Mouse (Mus musculus): ENCODE results near the gene Fam43a. TPM values are rescaled to one million over a fixed set of nuclear protein-coding genes. Genes with fewer than 3 reads are reported as not detected.

The Fam43a gene
- polyA plus RNA-seq (2015; fragmentation: Nextera tagmentation; extraction: Ambion mirVana), result 13.8 and 13.9 TPM in 2 replicates

DNA sequence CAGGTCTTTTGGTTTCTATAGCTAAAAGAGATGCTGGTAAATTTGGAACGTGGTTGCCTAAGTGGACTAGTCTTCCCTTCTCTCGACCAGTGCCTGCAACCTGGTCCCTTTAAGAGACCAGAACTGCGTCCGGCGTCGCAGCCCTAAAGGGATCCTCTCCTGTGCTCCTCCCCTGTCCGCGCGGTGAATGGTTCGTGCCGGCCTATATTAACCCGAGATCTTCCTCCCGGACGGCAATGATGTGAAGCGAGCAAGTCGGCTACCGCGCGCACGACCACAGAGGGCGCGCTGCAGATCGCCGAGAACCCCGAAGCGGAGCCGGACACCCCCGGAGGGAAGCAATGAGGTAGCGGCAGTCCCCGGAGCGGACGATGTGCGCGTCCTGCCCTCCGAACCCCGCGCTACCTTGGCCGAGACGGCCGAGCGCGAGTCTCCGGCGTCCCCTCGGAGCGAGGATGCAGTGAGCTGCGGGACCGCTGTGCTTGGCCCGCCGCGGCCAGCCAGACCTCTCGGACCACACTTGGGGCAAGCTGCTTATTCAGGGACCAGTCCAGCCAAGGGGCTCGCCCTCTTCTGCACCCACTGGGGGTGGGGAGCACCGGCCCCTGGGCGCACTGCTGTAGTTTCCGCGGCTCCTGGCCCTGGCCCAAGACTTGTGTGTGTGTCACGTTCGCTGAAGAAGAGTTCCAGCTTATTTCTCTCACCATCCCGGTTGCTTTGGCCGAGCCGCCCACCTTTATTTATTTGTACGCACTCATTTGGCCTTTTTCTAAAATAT lies at the start of gene Fam43a:
TSS of gene Fam43a (plus strand) at position 233 of the 778 bp plus-strand sequence.
- Histone ChIP-seq H3K27me3 (peaks cover 52% of the 10 kb centered on the region), H3K9ac (peak within 1 kb of the TSS; percentile 75), H3K9me3 (no peaks in the 10 kb centered on the region), H3K4me1 (peaks cover 52% of the 10 kb centered on the region), H3K36me3 (no peaks in the 10 kb centered on the region), H3K4me3 (peak within 1 kb of the TSS; percentile 59), H3K27ac (peak within 1 kb of the TSS; percentile 6; the same call in 1 of the 2 replicates), H3K4me2 (replicated peaks) (peak within 1 kb of the TSS; percentile 97)
- under 1% methylated on average over 63 of the region's 63 CpGs for WGBS
- ATAC-seq (ENCODE audit: low FRiP score, low read depth), result peak; percentile 57

DNA sequence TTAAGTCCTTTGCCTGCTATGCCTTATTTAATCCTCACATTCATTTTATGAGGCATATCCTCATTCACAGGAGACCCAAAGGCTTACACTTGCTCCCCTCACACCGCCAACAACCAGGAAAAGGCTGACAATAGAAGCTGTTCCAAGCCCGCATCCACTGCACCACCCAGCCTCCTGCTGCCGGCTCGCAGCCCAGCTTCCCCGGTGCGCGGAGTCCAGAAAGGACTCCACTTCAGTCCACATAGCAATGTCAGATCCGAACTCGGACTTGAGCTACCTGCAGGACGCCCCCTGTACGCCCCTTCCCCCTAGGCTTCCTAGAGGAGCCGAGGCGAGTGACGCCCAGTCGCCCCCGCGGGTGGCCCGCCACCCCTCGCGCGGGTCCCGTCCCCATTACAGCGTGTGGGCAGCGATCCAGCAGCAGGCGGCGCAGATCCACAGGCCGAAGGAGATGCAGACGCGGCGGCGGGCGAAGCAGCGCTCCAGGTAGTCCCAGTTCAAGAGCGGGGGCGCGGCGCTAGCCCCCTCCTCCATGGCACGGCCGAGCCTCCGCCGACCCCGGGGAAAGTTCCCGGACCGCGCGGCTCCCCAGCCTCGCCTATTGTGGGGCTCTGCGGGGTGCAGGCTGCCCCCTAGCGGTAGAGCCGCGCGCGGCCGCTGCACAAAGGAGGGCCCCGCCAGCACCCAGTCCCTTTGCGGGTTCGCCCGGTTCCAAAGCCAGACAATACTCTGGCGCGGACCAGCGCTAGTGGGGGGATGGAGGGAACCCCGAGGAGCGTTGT lies 49.4 kb upstream of the Fam43a start:
- ATAC-seq (ENCODE audit: low FRiP score, low read depth), result peak; percentile 87
- Histone ChIP-seq H3K27me3 (no peaks in the 10 kb centered on the region), H3K27ac (0 out of 2 replicates have a peak overlapping the region, but pooled peaks have one; percentile 17), H3K9ac (peak overlapping the region; percentile 90), H3K4me1 (peaks cover 23% of the 10 kb centered on the region), H3K9me3 (peaks cover 16% of the 10 kb centered on the region), H3K36me3 (peaks cover 19% of the 10 kb centered on the region), H3K4me3 (peak overlapping the region; percentile 72), H3K4me2 (replicated peaks) (peak overlapping the region; percentile 74)
- under 1% methylated on average over 63 of the region's 63 CpGs for WGBS

DNA sequence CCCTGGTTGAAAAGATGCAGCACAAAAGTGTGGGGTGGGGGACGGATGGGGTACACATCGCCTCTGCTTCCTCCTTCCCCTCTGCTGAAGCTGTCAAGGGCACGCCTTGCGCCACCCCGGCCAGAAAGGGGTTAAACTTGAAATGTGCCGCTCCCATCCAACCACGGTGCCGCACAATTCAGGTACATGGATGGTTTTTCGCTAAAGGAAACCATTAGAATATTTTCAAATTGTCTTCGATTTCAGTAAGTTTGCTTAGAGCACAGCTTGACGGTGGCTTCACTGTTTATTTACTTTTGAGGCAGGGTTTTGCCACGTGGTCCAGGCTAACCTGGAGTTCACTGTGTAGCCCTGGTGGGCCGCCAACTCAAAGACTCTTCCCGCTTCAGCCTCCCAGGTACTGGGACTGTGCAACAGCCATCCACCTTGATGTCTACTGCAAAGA lies 48.8 kb upstream of the Fam43a start, which contains the start of gene Tmem44:
TSS of gene Tmem44 (minus strand) at position 95 of the 445 bp plus-strand sequence.
- WGBS, result 6% methylated on average over 14 of the region's 14 CpGs
- Histone ChIP-seq H3K4me2 (replicated peaks) (peak within 1 kb of the TSS; percentile 74), H3K27me3 (no peaks in the 10 kb centered on the region), H3K9ac (peak within 1 kb of the TSS; percentile 90), H3K36me3 (peaks cover 18% of the 10 kb centered on the region), H3K9me3 (peaks cover 21% of the 10 kb centered on the region), H3K4me1 (peaks cover 23% of the 10 kb centered on the region), H3K27ac (0 out of 2 replicates have a peak within 1 kb of the TSS, but pooled peaks have one; percentile 17), H3K4me3 (peak within 1 kb of the TSS; percentile 72)
- peak; percentile 62 for ATAC-seq (ENCODE audit: low FRiP score, low read depth)

DNA sequence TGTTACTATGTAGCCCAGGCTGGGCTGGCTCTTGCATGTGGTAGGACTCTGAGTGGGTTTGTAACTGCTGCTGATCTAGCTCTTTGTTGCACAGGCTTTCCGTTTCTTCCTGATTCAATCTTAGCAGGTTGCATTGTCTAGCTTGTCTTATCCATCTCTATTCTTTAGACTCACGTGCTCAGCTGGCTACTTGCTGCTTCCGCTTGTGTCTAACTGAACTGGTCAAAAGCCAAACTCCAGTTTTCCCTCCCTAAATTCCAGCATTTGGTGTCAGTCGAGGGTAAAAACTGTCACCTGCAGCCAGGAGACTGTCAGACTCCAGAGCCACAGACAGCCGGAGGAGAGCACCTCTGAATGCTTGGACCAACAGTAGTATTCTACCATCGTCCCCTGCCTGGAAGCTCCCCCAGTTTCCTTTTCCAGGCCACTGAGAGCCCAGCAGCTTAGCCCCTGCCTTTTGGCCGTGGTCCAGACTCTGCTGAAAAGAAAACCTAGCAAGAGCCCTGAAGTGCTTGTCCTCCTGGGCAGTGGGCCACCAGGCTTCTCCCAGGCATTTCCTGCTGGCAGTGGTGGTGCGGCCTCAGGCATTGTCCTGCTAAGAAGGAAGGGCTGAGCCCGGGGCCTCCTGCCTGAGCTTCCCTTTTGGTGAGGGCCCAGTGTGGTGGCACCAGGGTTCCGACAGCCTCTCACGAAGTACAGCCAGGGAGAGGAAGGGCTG lies 46.7 kb upstream of the Fam43a start:
- 45% methylated on average over 11 of the region's 11 CpGs for WGBS
- H3K36me3 ChIP-seq, result peaks cover 17% of the 10 kb centered on the region
- no peaks in the 10 kb centered on the region for H3K27me3 ChIP-seq
- no peak overlapping the region for H3K4me3 ChIP-seq
- no peak overlapping the region for H3K4me2 ChIP-seq (replicated peaks)
- H3K4me1 ChIP-seq, result peaks cover 23% of the 10 kb centered on the region
- H3K9ac ChIP-seq, result no peak overlapping the region
- H3K9me3 ChIP-seq, result peaks cover 25% of the 10 kb centered on the region
- peak overlapping the region; percentile 79 for H3K27ac ChIP-seq
- no peak for ATAC-seq (ENCODE audit: low FRiP score, low read depth)

DNA sequence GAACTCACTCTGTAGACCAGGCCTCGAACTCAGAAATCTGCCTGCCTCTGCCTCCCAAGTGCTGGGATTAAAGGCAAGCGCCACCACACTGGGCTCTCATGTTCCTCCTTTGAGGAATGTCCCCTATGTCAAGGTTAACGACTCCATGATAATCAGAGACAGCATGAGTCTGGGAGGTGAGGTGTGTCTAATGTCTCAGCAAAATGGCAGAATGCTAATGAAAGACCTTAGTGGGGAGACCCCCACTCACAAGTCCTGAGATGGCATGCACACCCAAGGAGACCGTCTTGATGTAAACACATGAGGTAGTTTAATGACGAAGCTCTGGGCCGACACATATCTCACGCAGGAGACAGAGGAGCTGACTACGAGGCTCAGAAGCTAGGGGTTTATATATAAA lies 45.4 kb upstream of the Fam43a start:
- ATAC-seq (ENCODE audit: low FRiP score, low read depth), result no peak
- Histone ChIP-seq H3K4me3 (no peak overlapping the region), H3K27me3 (no peaks in the 10 kb centered on the region), H3K9me3 (peaks cover 25% of the 10 kb centered on the region), H3K27ac (no peak overlapping the region), H3K9ac (no peak overlapping the region), H3K4me1 (peaks cover 18% of the 10 kb centered on the region), H3K36me3 (peaks cover 30% of the 10 kb centered on the region), H3K4me2 (replicated peaks) (no peak overlapping the region)
- WGBS, result 97% methylated on average over 8 of the region's 8 CpGs

DNA sequence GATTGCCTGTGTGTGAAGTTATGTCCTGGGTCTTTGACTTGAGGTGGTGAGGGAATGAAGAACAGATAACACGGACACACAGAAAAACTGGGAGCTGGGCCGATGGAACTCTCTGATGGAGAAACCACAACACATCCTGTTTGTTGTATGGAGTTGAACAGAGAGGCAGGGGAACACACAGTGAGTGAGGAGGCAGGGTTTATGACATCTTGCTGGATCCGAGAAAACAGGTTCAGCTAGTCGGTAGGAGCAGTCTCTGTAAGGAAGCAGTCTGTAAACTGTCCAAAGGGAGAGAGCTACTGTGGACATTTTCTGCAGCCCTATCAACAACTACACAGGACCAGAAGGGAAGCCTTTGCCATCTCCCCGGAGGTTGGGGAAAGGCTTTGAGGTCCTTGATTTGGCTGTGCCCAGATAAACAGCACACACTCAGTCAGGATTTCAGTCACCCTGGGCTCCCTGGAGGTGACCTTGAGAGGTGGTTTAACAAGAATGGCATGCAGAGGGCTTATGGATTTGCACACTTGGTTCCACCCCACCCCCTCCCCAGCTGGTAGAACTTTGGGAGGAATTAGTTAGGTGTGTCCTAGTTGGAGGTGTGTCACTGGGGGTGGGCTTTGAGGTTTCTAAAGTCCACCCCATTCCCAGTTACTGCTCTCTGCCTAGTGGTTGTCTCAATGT lies 40.1 kb upstream of the Fam43a start:
- H3K36me3 ChIP-seq, result peaks cover 82% of the 10 kb centered on the region
- no peak overlapping the region for H3K27ac ChIP-seq
- H3K4me1 ChIP-seq, result no peaks in the 10 kb centered on the region
- no peak for ATAC-seq (ENCODE audit: low FRiP score, low read depth)
- no peak overlapping the region for H3K9ac ChIP-seq
- no peak overlapping the region for H3K4me3 ChIP-seq
- no peak overlapping the region for H3K4me2 ChIP-seq (replicated peaks)
- WGBS, result 92% methylated on average over 5 of the region's 5 CpGs
- H3K27me3 ChIP-seq, result no peaks in the 10 kb centered on the region
- H3K9me3 ChIP-seq, result peaks cover 20% of the 10 kb centered on the region

DNA sequence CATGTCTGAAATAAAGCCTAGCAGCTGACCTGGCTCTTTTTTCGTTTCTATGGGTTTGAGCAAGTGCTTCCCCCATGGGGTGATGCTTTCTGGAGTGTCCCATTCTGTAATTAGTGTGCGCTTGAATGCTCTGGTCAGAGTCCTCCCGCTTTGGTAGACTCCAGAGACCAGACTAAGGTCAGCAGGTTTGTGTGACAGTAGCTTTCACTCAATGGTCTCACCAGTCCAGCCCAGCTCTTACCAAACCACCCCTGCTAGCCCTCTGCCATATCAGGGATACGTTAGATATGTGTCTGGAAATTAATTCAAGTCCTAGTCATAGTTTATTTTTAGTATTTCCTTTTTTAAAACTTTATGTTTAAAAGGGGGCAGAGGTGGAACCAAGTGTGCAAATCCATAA lies 38.9 kb upstream of the Fam43a start:
- H3K9ac ChIP-seq, result no peak overlapping the region
- no peak overlapping the region for H3K4me3 ChIP-seq
- WGBS, result 92% methylated on average over 4 of the region's 4 CpGs
- no peak overlapping the region for H3K4me2 ChIP-seq (replicated peaks)
- H3K4me1 ChIP-seq, result no peaks in the 10 kb centered on the region
- ATAC-seq (ENCODE audit: low FRiP score, low read depth), result no peak
- peaks cover 9% of the 10 kb centered on the region for H3K9me3 ChIP-seq
- peaks cover 91% of the 10 kb centered on the region for H3K36me3 ChIP-seq
- H3K27me3 ChIP-seq, result no peaks in the 10 kb centered on the region
- no peak overlapping the region for H3K27ac ChIP-seq

DNA sequence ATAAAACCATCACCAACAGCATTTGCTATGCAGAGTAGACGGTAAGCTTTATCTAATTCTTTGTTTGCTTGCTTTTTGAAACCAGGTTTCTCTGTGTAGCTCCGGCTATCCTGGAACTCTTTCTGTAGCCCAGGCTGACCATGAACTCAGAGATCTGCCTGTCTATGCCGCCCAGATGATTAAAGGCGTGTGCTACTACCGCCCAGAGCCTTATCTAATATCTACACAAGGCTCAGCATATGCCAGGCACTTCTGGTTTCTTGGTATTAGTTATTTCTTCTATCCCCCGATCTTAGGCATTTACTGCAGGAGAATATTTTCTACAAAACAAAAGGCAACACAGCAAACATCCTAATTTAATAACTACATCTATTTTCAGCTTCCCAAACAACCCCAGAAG lies 33.9 kb upstream of the Fam43a start:
- no peak for ATAC-seq (ENCODE audit: low FRiP score, low read depth)
- Histone ChIP-seq H3K27me3 (no peaks in the 10 kb centered on the region), H3K4me2 (replicated peaks) (no peak overlapping the region), H3K36me3 (peaks cover 95% of the 10 kb centered on the region), H3K9ac (no peak overlapping the region), H3K27ac (no peak overlapping the region), H3K9me3 (no peaks in the 10 kb centered on the region), H3K4me3 (no peak overlapping the region), H3K4me1 (no peaks in the 10 kb centered on the region)
- 91% methylated on average over 6 of the region's 6 CpGs for WGBS

DNA sequence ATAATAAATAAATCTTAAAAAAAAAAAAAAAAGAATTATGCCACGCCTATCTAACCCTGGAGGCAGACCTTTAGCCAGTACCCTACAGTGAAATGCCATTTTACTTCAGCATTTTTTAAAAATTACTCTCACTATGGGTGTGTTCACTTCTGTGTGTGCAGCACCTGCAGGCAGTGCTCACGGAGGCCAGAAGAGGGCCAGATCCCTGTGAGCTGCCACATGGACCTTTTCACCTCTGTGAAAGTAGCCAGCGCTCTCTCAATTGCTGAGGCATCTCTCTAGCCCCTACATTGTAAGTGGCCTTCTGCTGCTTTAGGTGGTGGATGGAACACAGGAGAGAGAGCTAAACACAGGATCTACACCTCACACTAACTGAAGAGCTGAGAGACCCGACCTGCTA lies 29.4 kb upstream of the Fam43a start:
- no peak overlapping the region for H3K4me2 ChIP-seq (replicated peaks)
- no peak overlapping the region for H3K27ac ChIP-seq
- WGBS, result 95% methylated on average over 4 of the region's 4 CpGs
- no peak overlapping the region for H3K4me3 ChIP-seq
- H3K9me3 ChIP-seq, result no peaks in the 10 kb centered on the region
- H3K9ac ChIP-seq, result no peak overlapping the region
- no peak for ATAC-seq (ENCODE audit: low FRiP score, low read depth)
- H3K36me3 ChIP-seq, result peaks cover 91% of the 10 kb centered on the region
- no peaks in the 10 kb centered on the region for H3K27me3 ChIP-seq
- no peaks in the 10 kb centered on the region for H3K4me1 ChIP-seq

DNA sequence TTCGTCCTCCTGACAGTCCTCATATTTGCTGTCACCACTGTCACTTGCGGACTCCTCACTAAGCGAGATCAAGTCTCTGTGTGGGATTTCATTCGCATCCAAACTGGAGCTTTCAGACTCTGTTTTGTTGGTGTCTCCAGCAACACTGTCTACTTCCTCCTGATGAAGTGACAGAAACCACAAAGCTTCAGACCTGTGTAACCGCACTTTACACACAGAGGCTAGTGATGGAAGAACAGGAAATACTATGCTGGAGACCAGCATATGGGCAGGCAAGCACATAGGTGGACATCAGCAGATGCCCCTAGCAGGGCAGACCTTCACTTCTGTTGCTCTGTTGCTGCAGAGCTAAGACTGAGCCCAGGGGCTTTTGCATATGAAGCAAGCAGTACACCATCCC lies 28.1 kb upstream of the Fam43a start:
- no peak overlapping the region for H3K9ac ChIP-seq
- 97% methylated on average over 5 of the region's 5 CpGs for WGBS
- no peak overlapping the region for H3K4me3 ChIP-seq
- no peak overlapping the region for H3K4me2 ChIP-seq (replicated peaks)
- no peaks in the 10 kb centered on the region for H3K4me1 ChIP-seq
- no peaks in the 10 kb centered on the region for H3K27me3 ChIP-seq
- no peak for ATAC-seq (ENCODE audit: low FRiP score, low read depth)
- H3K27ac ChIP-seq, result no peak overlapping the region
- peaks cover 92% of the 10 kb centered on the region for H3K36me3 ChIP-seq
- no peaks in the 10 kb centered on the region for H3K9me3 ChIP-seq

DNA sequence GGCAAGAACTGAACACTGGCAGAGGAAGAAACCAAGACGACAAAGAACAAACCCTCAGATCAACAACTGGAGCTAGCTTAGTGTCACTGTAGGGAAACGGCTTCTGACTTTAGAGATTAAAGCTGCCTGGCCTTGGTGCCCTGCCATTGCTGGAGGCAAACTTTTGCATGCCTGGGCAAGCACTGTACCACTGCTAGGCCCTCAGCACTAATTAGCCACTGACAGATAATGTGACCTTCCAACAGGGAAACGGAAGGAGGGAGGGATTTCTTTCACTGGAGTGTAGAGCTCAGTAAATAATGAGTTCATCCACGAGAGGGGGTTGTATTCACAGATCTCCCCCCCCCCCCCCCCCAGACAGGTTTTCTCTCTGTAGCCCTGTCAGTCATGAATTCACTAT lies 27.3 kb upstream of the Fam43a start:
- Histone ChIP-seq H3K4me1 (no peaks in the 10 kb centered on the region), H3K27me3 (no peaks in the 10 kb centered on the region), H3K36me3 (peaks cover 94% of the 10 kb centered on the region), H3K9ac (no peak overlapping the region), H3K9me3 (no peaks in the 10 kb centered on the region), H3K4me3 (no peak overlapping the region), H3K27ac (no peak overlapping the region), H3K4me2 (replicated peaks) (no peak overlapping the region)
- ATAC-seq (ENCODE audit: low FRiP score, low read depth), result no peak
- WGBS, result 77% methylated on average over 4 of the region's 4 CpGs

All from limb, embryonic 13.5 days (tissue).